Mouse (Mus musculus): ENCODE measurements around the gene Ubqln5. TPM values are rescaled to one million over a fixed set of nuclear protein-coding genes. Genes with fewer than 3 reads are reported as not detected.

Ubqln5 gene
- total RNA-seq (2021) = not detected
- long read RNA-seq, experiment 1 = 0 reads
- long read RNA-seq, experiment 2 = 0 reads

DNA sequence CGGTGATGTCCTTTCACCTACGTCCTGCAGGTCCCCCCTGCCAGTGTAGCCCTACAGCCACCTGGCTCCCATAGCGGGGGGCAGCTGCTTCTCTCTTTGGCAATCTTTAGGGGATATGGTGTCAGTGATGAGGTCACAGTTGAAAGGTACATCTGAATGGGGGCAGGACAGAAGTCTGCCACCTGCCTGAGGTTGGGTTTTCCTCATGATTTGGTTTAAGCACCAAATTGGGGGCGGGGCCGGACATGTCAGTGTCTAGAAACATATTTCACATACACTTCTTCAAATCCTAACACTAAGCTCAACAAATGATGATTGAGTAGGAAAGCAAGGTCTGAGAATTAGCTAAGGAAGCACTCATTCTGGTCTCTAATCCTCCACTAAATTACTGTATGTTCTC, at the start of gene Ubqln5:
Ubqln5 (minus strand) TSS at position 101 of the 400 bp plus-strand sequence.
- no peak for DNase-seq (ENCODE audit: low spot score)

DNA sequence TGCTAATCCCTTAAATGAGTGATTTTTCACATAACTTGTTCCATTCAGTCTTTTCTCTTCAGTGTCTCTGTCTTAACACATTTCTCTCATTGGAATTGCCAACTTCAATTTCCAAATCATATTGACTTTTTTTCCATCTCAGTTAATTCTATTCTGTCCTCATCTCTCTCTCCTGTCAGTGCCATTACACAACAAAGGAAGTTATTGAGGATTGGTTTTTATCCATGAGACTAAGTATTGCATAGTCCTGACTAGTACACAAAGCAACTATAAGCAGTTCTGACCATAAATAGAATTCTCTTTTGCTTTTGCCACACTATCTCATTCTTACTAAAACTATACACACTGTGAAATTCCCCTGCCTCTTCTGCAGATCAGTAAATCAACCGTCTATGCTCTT, 49.4 kb upstream of the Ubqln5 start:
- no peak for DNase-seq (ENCODE audit: low spot score)

DNA sequence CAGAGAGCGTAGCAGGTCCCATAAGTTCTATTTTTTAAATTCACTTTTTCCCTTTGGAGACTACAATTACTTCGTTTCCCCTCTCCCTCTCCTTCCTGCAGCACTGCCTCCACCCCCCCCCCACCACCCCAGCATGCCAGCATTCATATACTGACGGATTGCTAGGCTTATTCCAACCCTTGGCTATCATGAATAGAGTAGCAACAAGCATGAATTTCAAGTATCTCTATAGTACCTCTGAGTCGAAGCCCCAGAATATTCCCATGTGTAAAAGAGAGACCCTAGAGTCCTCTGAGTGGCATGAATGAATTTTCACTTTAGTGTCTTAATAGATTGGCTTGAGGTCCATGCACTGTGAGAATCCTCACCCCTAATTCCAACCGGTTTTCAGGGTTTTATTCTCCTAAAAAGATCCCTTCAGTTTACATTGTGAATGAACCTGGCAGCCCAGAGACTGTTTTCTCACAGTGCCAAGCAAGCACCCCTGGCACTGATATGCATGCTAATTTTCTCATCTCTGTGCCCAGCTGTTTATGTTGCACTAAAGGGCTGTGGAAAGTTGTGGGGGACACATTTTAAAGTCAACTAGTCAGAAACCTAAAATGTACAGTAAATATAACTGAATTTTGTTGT, 48.9 kb upstream of the Ubqln5 start:
- no peak for DNase-seq (ENCODE audit: low spot score)

DNA sequence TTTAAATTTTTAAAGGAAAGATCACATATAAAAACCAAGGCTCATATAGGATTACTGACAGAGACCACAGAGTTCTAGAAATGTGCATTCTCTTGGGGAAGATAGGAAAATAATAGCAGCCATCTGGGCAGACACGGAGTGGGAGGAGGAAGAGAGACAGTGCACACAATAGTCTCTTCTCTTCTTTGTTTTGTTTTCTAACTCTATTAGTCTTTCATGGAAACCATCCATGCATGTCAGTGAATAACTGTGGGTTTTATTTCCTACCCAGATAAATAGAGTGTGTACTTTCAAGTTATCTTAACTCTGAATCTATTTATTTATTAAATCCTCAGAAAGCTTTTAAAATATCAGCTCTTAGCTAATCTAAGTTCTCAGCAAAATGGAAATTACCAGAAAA, 45.5 kb upstream of the Ubqln5 start:
- DNase-seq (ENCODE audit: low spot score) = no peak

DNA sequence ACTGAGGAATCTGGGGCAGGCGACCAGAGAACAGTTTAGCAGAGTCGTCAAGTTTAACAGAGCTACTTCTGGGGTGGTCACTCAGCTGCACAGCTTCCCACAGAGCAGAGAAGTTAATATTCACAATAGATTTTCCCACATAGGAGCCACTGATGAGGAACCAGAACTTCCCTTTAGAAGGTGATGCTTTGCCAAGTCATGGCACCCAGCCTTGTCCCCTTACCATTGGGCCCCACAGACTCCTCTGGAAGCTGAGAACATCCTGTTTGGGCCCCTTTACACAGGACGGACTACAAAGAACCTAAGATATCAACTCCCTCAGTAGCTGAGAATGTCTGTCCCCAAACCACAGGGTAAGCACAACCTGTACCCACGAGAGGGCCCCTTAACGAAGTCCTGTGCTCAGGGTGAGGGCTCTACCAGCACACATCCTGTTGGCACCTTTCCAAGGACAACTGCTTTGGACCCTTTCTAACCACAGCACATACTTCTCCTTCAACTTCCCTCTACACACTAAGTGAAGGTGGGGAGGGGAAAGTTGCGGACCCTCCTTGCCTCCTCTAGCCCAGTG, 40.1 kb upstream of the Ubqln5 start:
- no peak for DNase-seq (ENCODE audit: low spot score)

DNA sequence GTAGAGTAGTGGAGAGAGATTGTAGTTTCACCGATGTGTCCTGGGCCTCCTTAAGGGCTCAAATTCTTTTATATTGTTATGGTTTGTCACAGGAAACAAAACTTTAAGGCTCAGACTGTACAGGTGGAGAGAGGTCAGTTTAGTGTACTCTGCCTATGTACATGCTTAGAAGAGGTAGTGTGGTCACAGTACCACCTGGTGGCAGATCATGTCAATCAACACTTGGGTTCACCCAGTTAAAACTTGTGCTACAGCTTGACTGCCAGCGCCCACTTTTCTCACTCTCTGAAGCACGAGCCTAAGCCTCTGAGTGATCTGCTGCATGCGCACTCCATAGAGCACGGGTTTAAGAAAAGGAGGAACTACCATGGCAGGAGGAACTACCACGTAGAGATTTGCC, 37.5 kb upstream of the Ubqln5 start:
- DNase-seq (ENCODE audit: low spot score) = no peak

DNA sequence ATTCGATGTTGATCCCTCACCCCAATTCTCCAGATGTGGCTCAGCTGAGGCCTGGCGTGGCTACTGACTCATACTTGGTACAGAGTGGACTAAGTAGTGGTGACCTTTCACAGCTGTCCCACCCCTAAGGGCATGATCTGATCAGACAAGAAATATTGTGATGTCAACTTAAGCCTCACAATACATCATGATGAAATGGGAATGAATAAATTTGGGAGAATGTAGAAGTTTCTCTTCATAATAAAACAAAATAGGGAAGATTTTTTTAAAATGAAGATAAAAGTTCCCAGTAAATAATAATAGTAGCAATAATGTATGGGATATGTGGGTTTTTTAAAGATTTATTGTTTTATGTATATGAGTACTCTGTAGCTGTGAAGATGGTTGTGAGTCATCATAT, 20.8 kb upstream of the Ubqln5 start, which contains the start of gene Ubqlnl:
Ubqlnl (minus strand) TSS at position 101 of the 400 bp plus-strand sequence.
- no peak for DNase-seq (ENCODE audit: low spot score)

DNA sequence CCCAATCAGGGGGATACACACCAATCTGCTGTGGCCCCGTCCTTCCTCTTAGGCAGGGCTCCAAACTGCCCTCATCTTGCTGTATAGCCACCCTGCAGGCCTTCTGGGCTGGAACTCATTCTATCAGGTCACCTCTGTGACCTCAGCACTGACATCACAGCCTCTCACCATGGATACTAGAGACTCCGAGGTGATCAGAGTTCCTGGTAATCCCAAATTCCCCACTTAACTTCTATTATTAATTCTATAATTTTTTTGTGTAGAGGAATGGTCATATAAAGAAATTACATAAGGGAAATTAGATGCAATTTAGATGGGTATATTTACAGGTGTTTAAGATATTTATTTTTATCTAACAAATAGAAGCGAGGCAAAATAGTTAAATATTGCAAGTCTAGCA, 13.6 kb upstream of the Ubqln5 start, which contains the start of gene Ubqln3:
Ubqln3 (minus strand) TSS at position 101 of the 400 bp plus-strand sequence.
- no peak for DNase-seq (ENCODE audit: low spot score)

DNA sequence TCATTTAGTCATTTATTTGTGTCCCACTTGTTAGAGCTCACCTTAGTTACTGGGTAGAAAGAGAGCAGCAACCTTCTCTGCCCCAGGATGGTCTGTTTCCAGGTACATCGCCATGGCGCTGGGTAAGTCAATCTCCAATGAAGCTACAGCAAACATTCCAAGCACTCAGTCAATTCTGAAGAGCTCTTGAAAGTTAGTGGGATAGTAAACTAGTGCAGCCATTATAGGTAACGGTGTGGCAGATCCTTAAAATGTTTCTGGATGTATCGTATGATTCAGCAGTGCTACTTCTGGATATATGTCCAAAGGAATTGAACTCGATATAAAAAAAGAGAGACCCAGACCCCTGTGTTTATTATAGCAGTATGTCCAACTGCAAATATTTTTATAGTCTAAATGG, 7.7 kb upstream of the Ubqln5 start, which contains the start of gene Olfr643:
Olfr643 (minus strand) TSS at position 101 of the 400 bp plus-strand sequence.
- DNase-seq (ENCODE audit: low spot score) = no peak

DNA sequence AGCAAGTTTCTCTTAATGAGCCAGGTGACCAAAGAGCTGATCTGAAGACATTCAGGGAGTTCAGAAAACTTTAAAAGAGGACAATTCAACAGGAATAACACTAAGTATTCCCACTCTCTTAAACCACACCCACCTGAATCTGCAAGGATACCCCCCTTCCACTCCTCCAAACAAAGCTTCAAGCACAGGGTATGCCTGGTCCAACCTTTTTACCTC, 25.0 kb downstream of the Ubqln5 start, which contains the start of gene Olfr646:
Olfr646 (plus strand) TSS at position 117 of the 216 bp plus-strand sequence.
- DNase-seq (ENCODE audit: low spot score) = no peak

DNA sequence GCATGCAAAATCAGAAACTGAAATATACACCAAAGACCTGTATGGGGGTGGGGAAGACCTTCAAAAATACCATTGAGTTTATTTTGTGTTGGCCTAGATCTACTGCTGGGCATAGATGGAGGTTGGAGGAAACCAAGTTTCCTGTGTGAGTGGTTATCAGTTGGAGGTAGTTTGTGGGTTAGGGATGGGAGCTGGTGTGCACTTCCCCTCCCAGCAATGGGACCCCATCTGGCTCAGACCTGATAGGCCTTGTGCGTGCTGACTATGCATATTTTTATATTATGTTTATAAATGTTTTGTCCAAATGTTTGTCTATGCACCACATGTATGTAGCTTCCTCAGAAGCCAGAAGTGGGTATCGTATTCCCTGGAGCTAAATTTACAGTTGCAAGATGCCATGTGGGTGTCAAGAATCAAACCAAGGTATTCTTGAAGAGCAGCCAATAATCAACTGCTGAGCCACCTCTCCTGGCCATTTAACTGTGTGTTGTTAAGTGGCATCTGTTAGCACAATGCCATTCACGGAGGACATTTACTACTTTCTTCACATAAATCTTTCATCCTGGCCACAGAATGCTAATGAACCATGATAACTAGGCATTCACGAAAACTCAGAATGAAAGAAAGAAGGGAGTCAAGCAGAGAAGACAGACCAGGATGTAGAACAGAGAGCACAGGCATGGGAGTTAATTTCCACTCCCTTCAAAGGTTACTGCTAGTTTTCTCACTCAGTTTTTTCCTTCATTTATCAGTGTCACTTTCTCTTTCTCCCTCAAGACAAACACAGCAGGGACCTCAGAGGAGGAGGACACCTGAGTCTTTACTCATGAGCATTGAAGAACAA, 25.5 kb downstream of the Ubqln5 start:
- no peak for DNase-seq (ENCODE audit: low spot score)

DNA sequence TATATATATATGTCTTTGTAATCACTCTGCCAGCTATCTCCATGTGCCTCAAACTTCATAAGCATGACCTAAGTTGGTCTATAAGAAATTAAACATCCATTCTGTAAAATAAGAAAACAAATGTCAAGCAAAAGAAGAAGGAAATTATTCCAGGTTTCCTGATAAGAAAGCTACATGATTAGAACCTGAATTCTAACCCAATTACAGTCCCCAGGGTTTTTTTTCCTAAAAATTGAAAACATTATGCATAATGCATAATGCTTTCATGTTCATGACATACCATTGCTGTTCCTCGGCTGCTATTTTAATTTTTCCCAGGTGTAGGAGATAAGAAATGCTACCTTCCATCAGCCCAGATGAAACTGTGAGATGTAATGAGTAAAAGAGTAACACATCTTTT, 44.3 kb downstream of the Ubqln5 start, which contains the start of gene Olfr645:
Olfr645 (minus strand) TSS at position 101 of the 400 bp plus-strand sequence.
- no peak for DNase-seq (ENCODE audit: low spot score)

Other genes with a start within 250 kb of the Ubqln5 start
- gene Olfr66, start 243.6 kb downstream of the Ubqln5 start, total RNA-seq (2021) = not detected
- not detected for gene Olfr64, start 235.3 kb downstream of the Ubqln5 start, total RNA-seq (2021)
- gene Olfr65, start 226.3 kb downstream of the Ubqln5 start, total RNA-seq (2021) = not detected
- not detected for gene Olfr631, start 201.0 kb downstream of the Ubqln5 start, total RNA-seq (2021)
- not detected for gene Olfr632, start 195.5 kb downstream of the Ubqln5 start, total RNA-seq (2021)
- not detected for gene Olfr633, start 185.4 kb downstream of the Ubqln5 start, total RNA-seq (2021)
- gene Olfr635, start 158.7 kb downstream of the Ubqln5 start, total RNA-seq (2021) = not detected
- not detected for gene Olfr638, start 131.1 kb downstream of the Ubqln5 start, total RNA-seq (2021)
- gene Olfr639, start 112.5 kb downstream of the Ubqln5 start, total RNA-seq (2021) = under 1 TPM in 1 of 2 experiments, not detected in 1; 0.05 TPM
- gene Olfr640, start 104.3 kb downstream of the Ubqln5 start, total RNA-seq (2021) = not detected
- gene Olfr641, start 94.4 kb downstream of the Ubqln5 start, total RNA-seq (2021) = not detected
- gene Olfr642, start 77.2 kb downstream of the Ubqln5 start, total RNA-seq (2021) = not detected
- gene 4930516K23Rik, start 68.4 kb downstream of the Ubqln5 start, total RNA-seq (2021) = not detected
- gene Olfr644, start 58.0 kb downstream of the Ubqln5 start, total RNA-seq (2021) = not detected
- gene Olfr645, start 44.4 kb downstream of the Ubqln5 start, total RNA-seq (2021) = not detected
- gene Olfr646, start 25.0 kb downstream of the Ubqln5 start, total RNA-seq (2021) = not detected
- gene Olfr643, start 7.6 kb upstream of the Ubqln5 start, total RNA-seq (2021) = not detected
- gene Ubqln3, start 13.5 kb upstream of the Ubqln5 start, total RNA-seq (2021) = not detected
- not detected for gene Ubqlnl, start 20.7 kb upstream of the Ubqln5 start, total RNA-seq (2021)
- not detected for gene Olfm5, start 35.0 kb upstream of the Ubqln5 start, total RNA-seq (2021)
- gene Olfr648, start 53.6 kb upstream of the Ubqln5 start, total RNA-seq (2021) = not detected
- gene Olfr649, start 66.2 kb upstream of the Ubqln5 start, total RNA-seq (2021) = not detected
- gene Trim6, start 89.0 kb upstream of the Ubqln5 start, total RNA-seq (2021) = under 1 TPM in 1 of 2 experiments, not detected in 1; 0.09 TPM
- gene Trim34a, start 114.6 kb upstream of the Ubqln5 start, total RNA-seq (2021) = 1 to 10 TPM; 1.1 to 1.2 TPM
- under 1 TPM; 0.57 to 0.59 TPM for gene Trim5, start 158.3 kb upstream of the Ubqln5 start, total RNA-seq (2021)
- 1 to 10 TPM; 3.4 to 3.6 TPM for gene Trim12a, start 185.6 kb upstream of the Ubqln5 start, total RNA-seq (2021)
- gene Trim34b, start 199.6 kb upstream of the Ubqln5 start, total RNA-seq (2021) = not detected
- 1 to 10 TPM; 2.4 to 2.8 TPM for gene Trim12c, start 223.5 kb upstream of the Ubqln5 start, total RNA-seq (2021)
- gene Trim30b, start 240.1 kb upstream of the Ubqln5 start, total RNA-seq (2021) = not detected